Mouse (Mus musculus) embryonic facial prominence, embryonic 13.5 days (tissue): ENCODE results near the gene Adm. TPM values are rescaled to one million over a fixed set of nuclear protein-coding genes. Genes with fewer than 3 reads are reported as not detected.

Experiments
- ATAC-seq: fragments of 200-750 bp; cut with Nextera tagmentation; 2 replicates; pipeline ENCODE4 v1.8.0; 2017; ENCODE audit warnings: low read depth; ENCODE audit not compliant: insufficient number of reproducible peaks, insufficient read depth, low FRiP score, low TSS enrichment
- H3K27ac ChIP-seq: fragments of 300-500 bp; sonication (generic); 2 replicates; pipeline ENCODE4 v1.5.1; 2015; ENCODE audit warnings: moderate library complexity, mild to moderate bottlenecking, inconsistent platforms
- H3K27me3 ChIP-seq: fragments of 300-500 bp; sonication (generic); 2 replicates; pipeline ENCODE4 v1.6.1; 2015; ENCODE audit warnings: mild to moderate bottlenecking, inconsistent platforms
- H3K36me3 ChIP-seq: fragments of 300-500 bp; sonication (generic); 2 replicates; pipeline ENCODE4 v1.6.1; 2015; ENCODE audit warnings: mild to moderate bottlenecking, inconsistent platforms
- H3K4me1 ChIP-seq: fragments of 300-500 bp; sonication (generic); 2 replicates; pipeline ENCODE4 v1.6.1; 2015; ENCODE audit warnings: inconsistent platforms
- H3K4me2 ChIP-seq: fragments of 300-500 bp; sonication (generic); 2 replicates; pipeline ENCODE4 v1.6.1; 2015; ENCODE audit warnings: moderate library complexity, mild to moderate bottlenecking, inconsistent platforms
- H3K4me3 ChIP-seq: fragments of 300-500 bp; sonication (generic); 2 replicates; pipeline ENCODE4 v1.5.1; 2015; ENCODE audit warnings: mild to moderate bottlenecking, inconsistent platforms
- H3K9ac ChIP-seq: fragments of 300-500 bp; sonication (generic); 2 replicates; pipeline ENCODE4 v1.6.1; 2015; ENCODE audit warnings: mild to moderate bottlenecking, inconsistent platforms
- H3K9me3 ChIP-seq: fragments of 300-500 bp; sonication (generic); 2 replicates; pipeline ENCODE4 v1.6.1; 2016; ENCODE audit warnings: inconsistent platforms
- WGBS: fragments of 180-500 bp; shearing (Covaris S2); methylation state at CpG from one replicate; pipeline ENCODE4 v1.1.7; 2015; ENCODE audit warnings: mixed read lengths; 5-methylcytosine and 5-hydroxymethylcytosine counted together
- polyA plus RNA-seq: library from polyadenylated mRNA; unstranded; fragments of >200 nt; fragmentation: Nextera tagmentation; extraction: Ambion mirVana; gene quantifications from 2 replicates; pipeline ENCODE4 v1.2.1, GENCODE M21; 2015

Adm gene
- polyA plus RNA-seq, 1 experiment from 2014 or later, result 2.9 TPM

- Histone ChIP-seq H3K27me3 (no peaks in the 10 kb centered on the region), H3K4me3 (no peak overlapping the region), H3K9ac (no peak overlapping the region), H3K27ac (no peak overlapping the region), H3K4me1 (no peaks in the 10 kb centered on the region; the same call in 1 of the 2 replicates), H3K4me2 (no peak overlapping the region), H3K36me3 (no peaks in the 10 kb centered on the region), H3K9me3 (no peaks in the 10 kb centered on the region)
- WGBS, result 86% methylated on average over 13 of the region's 13 CpGs
- no peak for ATAC-seq
These were observed 21.1 kb downstream of the Adm start for GRCm38 (mm10) chr7:110648455-110649085.

DNA sequence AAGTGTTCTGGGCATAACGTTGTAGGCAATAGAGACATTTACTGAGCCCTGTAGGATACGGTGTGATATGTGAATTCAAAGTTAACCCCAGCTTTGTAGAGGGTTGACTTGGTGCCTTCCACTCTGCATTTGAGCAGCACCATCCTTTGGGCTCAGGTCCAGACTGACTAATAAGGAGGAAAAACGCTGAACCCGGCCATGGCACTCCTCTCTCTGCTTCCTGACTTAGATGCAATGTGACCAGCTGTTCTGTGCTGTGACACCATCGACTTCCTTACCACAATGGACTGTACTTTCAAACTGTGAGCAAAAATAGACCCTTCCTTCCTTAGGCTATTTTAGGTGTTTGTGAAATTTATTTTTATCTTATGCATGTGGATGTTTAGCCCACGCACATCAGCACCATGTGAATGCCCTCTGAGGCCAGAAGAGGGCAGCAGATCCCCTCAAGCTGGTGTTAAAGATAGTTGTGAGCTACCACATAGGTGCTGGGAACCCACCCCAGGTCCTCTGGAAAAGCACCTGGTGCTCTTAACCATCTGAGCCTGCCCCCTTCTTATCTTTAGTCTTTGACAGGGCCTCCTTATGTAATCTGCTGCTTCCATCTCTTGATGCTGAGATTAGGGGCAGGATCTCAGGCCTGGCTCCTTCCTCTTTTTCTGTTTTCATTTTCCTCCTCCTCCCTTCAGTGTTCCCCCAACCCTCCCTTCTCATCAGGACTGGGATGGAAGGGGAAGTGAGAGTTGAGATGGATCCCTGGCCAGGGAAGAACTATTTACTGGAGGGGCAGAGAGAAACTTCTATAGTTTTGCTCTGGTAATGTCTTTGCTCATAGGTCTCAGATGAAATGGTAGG is 21.9 kb downstream of the Adm start:
- H3K36me3 ChIP-seq, result no peaks in the 10 kb centered on the region
- H3K27me3 ChIP-seq, result no peaks in the 10 kb centered on the region
- H3K4me3 ChIP-seq, result no peak overlapping the region
- no peak overlapping the region for H3K27ac ChIP-seq
- no peak overlapping the region for H3K4me2 ChIP-seq
- 83% methylated on average over 6 of the region's 6 CpGs for WGBS
- no peak overlapping the region for H3K9ac ChIP-seq
- ATAC-seq, result no peak
- no peaks in the 10 kb centered on the region; the same call in 1 of the 2 replicates for H3K4me1 ChIP-seq
- H3K9me3 ChIP-seq, result no peaks in the 10 kb centered on the region

DNA sequence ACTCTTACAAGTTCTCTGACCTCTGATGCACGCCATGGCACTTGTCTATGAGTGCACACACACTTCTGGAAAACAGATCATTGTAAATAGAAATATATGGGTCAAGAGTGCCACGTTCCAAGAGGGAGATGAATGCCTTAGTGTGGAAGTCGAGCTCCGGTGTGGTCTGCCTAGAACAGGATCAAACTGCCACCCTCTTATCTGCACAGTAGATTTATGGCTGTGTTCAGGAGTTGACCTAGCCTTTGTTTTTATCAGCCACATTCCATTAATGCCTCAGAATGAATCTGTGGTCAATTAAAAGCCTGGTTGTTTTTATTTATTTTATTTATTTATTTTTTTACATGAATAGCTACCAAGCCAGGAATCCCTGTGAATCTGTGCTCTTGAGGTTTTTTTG is 23.0 kb downstream of the Adm start:
- Histone ChIP-seq H3K27ac (no peak overlapping the region), H3K27me3 (no peaks in the 10 kb centered on the region), H3K4me2 (no peak overlapping the region), H3K9ac (no peak overlapping the region), H3K9me3 (no peaks in the 10 kb centered on the region), H3K4me3 (no peak overlapping the region), H3K36me3 (no peaks in the 10 kb centered on the region), H3K4me1 (no peaks in the 10 kb centered on the region)
- ATAC-seq, result no peak
- 92% methylated on average over 4 of the region's 4 CpGs for WGBS

GRCm38 (mm10) chr7:110651091-110651490 is 23.6 kb downstream of the Adm start:
- 70% methylated on average over 6 of the region's 6 CpGs for WGBS

GRCm38 (mm10) chr7:110655230-110655629 is 27.8 kb downstream of the Adm start:
- H3K4me2 ChIP-seq, result no peak overlapping the region
- WGBS, result 72% methylated on average over 3 of the region's 3 CpGs
- no peak overlapping the region for H3K4me3 ChIP-seq
- H3K9ac ChIP-seq, result no peak overlapping the region
- no peaks in the 10 kb centered on the region for H3K4me1 ChIP-seq
- H3K36me3 ChIP-seq, result no peaks in the 10 kb centered on the region
- no peaks in the 10 kb centered on the region for H3K27me3 ChIP-seq
- no peak for ATAC-seq
- H3K27ac ChIP-seq, result no peak overlapping the region
- no peaks in the 10 kb centered on the region for H3K9me3 ChIP-seq

More at GRCm38 (mm10) chr7:110651091-110651490, 23.6 kb downstream of the Adm start:
- Histone ChIP-seq H3K4me1 (no peaks in the 10 kb centered on the region), H3K9me3 (no peaks in the 10 kb centered on the region), H3K27ac (no peak overlapping the region), H3K36me3 (no peaks in the 10 kb centered on the region), H3K4me3 (no peak overlapping the region), H3K9ac (no peak overlapping the region), H3K4me2 (no peak overlapping the region), H3K27me3 (no peaks in the 10 kb centered on the region)
- no peak for ATAC-seq

- Histone ChIP-seq H3K9me3 (no peaks in the 10 kb centered on the region), H3K4me3 (no peak overlapping the region), H3K9ac (no peak overlapping the region), H3K27me3 (no peaks in the 10 kb centered on the region), H3K4me2 (no peak overlapping the region), H3K4me1 (no peaks in the 10 kb centered on the region), H3K36me3 (no peaks in the 10 kb centered on the region), H3K27ac (no peak overlapping the region)
- WGBS, result 79% methylated on average over 6 of the region's 6 CpGs
- no peak for ATAC-seq
These were observed 28.5 kb downstream of the Adm start for GRCm38 (mm10) chr7:110655966-110656365.

DNA sequence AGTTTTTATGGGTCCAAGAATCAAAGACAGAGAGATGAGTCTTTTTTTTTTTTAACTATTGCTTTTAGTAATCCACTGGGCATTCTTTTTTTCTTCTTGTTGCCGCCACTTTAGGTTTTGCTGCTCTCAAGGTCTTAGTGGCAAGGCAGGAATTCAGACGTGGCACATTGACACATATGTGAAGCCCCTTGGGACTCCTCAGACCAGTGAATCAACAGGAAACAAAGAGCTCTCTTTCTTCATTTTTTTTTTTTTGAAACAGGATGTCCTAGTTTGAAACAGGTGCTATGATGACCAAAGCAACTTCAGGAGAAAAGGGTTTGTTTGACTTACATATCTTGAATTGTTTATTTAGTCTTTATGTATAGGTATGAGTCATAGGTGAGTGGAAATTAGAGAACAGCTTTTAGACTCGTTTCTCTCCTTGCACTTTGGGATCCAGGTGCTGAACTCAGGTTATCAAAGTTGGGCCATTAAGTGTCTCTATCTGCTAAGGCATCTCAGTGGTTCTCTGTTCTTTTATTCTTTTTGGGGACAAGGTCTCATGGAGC is 31.0 kb downstream of the Adm start:
- Histone ChIP-seq H3K27me3 (no peaks in the 10 kb centered on the region), H3K4me1 (no peaks in the 10 kb centered on the region), H3K36me3 (no peaks in the 10 kb centered on the region), H3K9me3 (no peaks in the 10 kb centered on the region; the same call in 1 of the 2 replicates), H3K4me2 (no peak overlapping the region), H3K4me3 (no peak overlapping the region), H3K9ac (no peak overlapping the region), H3K27ac (no peak overlapping the region)
- ATAC-seq, result no peak
- 48% methylated on average over 3 of the region's 3 CpGs for WGBS

GRCm38 (mm10) chr7:110666537-110666936 is 39.1 kb downstream of the Adm start:
- Histone ChIP-seq H3K9ac (no peak overlapping the region), H3K4me2 (no peak overlapping the region), H3K27ac (no peak overlapping the region)

GRCm38 (mm10) chr7:110668247-110668646 is 40.8 kb downstream of the Adm start:
- no peak overlapping the region for H3K9ac ChIP-seq
- no peak for ATAC-seq
- no peaks in the 10 kb centered on the region for H3K9me3 ChIP-seq
- no peak overlapping the region for H3K4me3 ChIP-seq
- H3K4me2 ChIP-seq, result no peak overlapping the region
- peaks cover 4% of the 10 kb centered on the region; the same call in 1 of the 2 replicates for H3K4me1 ChIP-seq
- 77% methylated on average over 6 of the region's 6 CpGs for WGBS
- H3K27me3 ChIP-seq, result no peaks in the 10 kb centered on the region
- H3K36me3 ChIP-seq, result no peaks in the 10 kb centered on the region
- H3K27ac ChIP-seq, result 0 out of 2 replicates have a peak overlapping the region, but pooled peaks have one; percentile 23

More at GRCm38 (mm10) chr7:110666537-110666936, 39.1 kb downstream of the Adm start:
- Histone ChIP-seq H3K4me1 (peaks cover 4% of the 10 kb centered on the region; the same call in 1 of the 2 replicates), H3K27me3 (no peaks in the 10 kb centered on the region), H3K36me3 (no peaks in the 10 kb centered on the region), H3K4me3 (no peak overlapping the region), H3K9me3 (no peaks in the 10 kb centered on the region; the same call in 1 of the 2 replicates)
- 72% methylated on average over 4 of the region's 5 CpGs for WGBS
- no peak for ATAC-seq

GRCm38 (mm10) chr7:110668756-110669155 is 41.3 kb downstream of the Adm start:
- Histone ChIP-seq H3K27me3 (no peaks in the 10 kb centered on the region), H3K36me3 (no peaks in the 10 kb centered on the region), H3K4me3 (no peak overlapping the region), H3K4me1 (peaks cover 4% of the 10 kb centered on the region; the same call in 1 of the 2 replicates), H3K4me2 (no peak overlapping the region), H3K9me3 (no peaks in the 10 kb centered on the region), H3K9ac (no peak overlapping the region), H3K27ac (0 out of 2 replicates have a peak overlapping the region, but pooled peaks have one; percentile 23)
- 23% methylated on average over 5 of the region's 5 CpGs for WGBS
- ATAC-seq, result no peak

DNA sequence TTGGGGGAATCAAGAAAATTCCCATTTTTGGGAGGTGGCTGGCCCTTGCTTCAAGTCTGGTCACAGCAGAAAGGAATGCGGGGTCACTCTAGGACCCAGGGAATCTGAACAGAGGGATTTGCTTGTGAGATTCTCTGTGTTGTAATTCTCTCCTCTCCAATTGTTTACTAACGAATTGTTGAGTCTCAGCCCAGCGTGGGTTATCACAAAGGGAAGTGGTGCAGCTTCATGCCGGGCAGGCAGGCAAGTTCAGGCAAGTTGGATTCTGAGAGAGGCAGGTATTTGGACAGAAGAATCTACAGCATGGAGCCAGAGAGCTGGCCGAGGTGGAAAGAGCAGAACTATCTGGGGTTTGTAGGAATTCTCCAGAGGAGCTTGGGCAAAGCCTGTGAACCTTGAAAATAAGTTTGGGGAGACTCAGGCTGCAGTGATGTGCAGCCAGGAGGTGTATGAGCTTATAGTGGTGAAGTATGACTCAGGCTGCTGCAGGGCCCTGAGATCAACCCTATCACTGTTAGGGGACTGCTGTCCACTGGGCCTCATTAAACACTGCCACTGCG is 43.7 kb downstream of the Adm start:
- no peak for ATAC-seq
- Histone ChIP-seq H3K4me3 (no peak overlapping the region), H3K27me3 (no peaks in the 10 kb centered on the region), H3K9ac (no peak overlapping the region), H3K4me2 (no peak overlapping the region), H3K36me3 (no peaks in the 10 kb centered on the region), H3K27ac (0 out of 2 replicates have a peak overlapping the region, but pooled peaks have one; percentile 22), H3K9me3 (no peaks in the 10 kb centered on the region), H3K4me1 (peaks cover 4% of the 10 kb centered on the region; the same call in 1 of the 2 replicates)
- 41% methylated on average over 6 of the region's 6 CpGs for WGBS
